Mouse (Mus musculus) heart, postnatal 14 days (tissue): ENCODE data around the gene Coro1c. TPM values are rescaled to one million over a fixed set of nuclear protein-coding genes. Genes with fewer than 3 reads are reported as not detected.
A peak's percentile ranks its signal among the peaks of the same experiment; 100 is the strongest.

Experiments
- DNase-seq, 2 experiments: peaks; one replicate each; pipeline ENCODE4 v3.0.0; 2021 to 2022
- intact Hi-C: fragments of 180-260 bp; cut with DNase I; formaldehyde crosslinking; loops from one replicate; pipeline ENCODE4 v1.15.1; 2025
- total RNA-seq, 2 experiments: library from RNA; stranded (reverse); gene quantifications; 2 replicates each; pipeline ENCODE4 v1.2.3; 2021

Gene Coro1c
- total RNA-seq, 2 experiments from 2014 or later = 41.1 to 51.1 TPM

DNA sequence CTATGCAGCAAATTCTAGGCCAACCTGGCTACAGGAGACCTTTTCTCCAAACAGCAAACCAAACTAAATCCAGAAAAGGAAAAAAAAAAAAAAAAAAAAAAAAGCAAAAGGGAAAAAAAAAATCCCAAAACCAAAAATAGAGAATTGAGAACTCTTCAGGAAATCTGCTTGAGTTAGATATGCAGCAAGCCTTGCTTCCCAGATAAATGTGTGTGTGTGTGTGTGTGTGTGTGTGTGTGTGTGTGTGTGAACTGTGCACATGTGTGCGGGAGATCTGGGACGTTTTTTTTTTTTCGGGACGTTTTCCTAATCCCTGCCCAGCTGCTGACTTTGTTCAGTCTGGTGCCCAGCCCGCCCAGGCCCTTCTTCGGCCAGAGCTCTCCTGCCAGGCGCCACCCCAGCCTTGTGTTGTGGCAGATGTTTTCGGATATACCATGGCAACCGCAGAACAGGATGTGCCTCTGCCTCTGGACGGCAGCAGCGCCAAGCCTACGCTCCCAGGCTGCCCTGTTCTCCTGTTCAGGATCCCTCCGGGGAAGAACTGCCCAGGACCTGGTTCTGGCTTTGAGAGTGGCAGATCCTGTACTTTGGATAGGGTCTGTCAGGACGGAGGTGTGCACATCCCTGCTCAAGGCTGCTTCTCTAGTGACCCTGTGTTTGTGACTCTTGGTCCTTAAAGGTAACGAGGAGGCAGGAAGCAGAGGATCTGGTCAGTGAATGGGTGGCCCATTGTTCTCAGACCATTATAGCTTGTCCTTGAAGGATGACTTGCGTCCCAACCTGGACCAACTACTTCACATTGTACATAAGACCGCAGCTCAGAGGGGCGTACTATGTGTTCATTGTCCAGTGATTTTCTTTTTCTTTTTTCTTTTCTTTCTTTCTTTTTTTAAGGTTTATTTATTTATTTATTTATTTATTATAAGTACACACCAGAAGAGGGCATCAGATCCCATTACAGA, 22.4 kb upstream of the Coro1c start:
- DNase-seq = peak; percentile 73 to 78

DNA sequence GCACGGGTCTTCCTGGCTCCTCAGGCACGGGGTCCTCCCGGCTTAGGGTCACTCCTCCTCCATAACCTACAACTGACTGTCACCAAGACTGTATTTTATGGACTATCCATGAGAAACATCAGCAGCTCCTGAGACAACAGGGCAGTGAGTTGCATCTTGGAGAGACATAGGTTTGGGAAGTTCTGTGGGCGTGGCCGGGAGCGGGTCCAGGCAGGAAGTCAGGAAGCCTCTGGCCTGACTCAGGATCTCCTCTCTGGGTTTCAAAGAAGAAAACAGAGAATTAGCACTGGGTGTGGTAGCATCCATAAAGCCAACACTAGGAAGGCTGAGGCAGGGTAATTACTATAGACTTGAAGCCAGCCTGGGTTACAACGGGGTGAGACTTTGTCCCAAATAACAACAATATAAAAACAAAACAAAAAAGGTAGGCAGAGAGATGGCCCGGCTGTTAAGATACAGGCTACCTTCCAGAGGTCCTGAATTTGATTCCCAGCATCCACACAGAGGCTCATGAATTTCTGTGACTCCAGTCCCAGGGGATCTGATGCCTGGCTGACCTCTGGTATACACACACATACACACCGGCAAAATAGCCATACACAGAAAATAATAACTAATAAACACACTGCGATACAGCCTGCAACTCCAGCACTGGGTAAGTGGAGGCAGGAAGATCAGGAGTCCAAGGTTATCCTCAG, 21.5 kb upstream of the Coro1c start:
- peak; percentile 55 to 56 for DNase-seq
- intact Hi-C loops = loop anchor here (2.0 kb wide), 1 partner anchor 21 kb away; the partner anchor contains the start of gene Coro1c

More for the DNA sequence above, 22.4 kb upstream of the Coro1c start:
- intact Hi-C loops = loop anchor here (2.0 kb wide), 1 partner anchor 22 kb away; the partner anchor contains the start of gene Coro1c

DNA sequence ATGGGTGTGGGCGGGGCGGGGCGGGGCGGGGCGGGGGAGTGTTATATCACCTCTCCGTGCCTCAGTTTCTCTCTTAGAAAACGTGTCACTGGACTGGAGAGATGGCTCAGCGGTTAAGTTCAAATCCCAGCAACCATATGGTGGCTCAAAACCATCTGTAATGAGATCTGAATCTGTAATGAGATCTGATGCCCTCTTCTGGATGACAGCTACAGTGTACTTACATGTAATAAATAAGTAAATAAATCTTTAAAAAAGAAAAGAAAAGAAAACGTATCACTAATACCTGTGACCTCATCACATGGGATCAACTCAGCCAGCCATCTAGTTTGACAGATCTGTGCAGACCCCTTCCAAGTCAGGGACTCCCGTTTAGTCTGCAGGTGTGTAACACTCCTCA, 21.0 kb upstream of the Coro1c start:
- no peak for DNase-seq
- intact Hi-C loops = no loop called here

DNA sequence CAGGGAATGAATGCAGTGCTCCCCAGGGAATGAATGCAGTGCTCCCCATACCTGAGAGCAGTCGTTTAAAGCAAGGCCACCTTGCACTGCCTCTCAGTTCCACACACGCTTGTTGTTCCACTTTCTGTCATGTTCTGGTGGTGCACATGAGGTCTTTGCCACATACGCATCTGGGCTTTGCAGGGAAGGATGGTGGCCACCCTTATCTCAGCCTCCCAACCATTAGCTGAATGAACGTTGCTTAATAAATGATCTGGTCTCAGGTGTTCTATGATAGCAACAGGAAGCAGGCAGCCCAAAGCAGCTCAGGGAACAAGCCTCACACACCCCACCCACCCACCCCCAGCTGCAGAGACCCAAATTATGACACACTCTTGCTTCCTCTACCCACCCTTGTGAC, 16.1 kb upstream of the Coro1c start:
- intact Hi-C loops = no loop called here
- DNase-seq = no peak

DNA sequence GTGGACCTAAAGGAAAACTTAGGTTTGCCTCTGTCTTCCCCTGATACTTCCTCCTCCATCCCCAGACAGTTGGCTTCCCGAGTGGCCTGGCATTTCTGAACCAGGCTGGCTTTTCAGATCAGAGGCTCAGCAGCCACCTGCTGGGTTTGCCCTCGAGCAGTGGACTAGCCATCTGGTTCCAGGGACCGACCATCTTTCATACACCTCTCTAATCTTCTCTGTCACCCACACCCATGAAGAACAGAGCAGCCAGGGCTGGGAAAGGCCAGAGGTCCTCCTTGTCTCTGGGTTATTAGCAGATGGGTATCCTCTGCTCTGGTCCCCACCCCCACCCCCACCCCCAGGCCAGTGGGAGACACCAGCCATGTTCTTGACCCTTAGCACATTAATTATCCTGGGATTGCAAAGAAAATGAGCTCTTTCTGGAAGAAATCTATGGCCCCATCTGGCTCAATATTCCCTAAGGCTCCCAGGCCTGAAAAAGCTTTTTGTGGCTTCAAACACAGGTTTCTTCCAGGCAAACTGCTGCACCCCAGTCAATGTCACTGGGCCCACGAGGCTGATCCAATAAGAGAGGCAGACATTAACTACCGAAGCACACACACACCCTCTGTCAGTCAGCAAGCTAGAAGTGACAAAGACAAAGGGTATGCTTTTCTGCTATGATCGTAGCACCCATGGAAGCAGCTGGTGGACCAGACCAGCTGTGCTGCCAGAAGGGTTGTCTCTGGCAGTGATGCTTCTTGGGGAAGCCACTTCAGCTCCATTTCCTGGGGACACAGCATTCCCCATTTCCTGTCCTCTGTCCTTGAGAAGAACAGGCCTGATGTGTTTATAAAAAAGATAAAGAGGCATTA, 13.0 kb upstream of the Coro1c start:
- DNase-seq = no peak
- intact Hi-C loops = no loop called here

DNA sequence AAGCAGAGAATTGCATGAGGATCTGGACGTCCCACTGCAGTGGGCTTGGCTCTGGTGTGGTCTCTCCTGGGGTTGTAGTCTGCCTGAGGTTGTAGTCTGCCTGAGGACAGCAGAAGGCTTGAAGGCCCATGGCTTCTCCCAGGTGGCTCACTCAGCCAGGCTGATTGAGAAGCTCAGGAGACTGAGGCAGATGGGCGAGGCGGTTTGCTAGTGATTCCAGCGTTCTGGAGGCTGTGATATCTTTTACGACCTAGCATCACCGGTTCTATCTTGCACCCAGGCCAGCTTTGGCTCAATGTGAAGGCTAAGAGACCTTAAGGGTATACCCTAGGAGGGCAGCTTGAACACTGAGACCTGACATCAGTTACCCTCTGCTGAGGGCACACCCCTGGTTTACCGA, 10.5 kb upstream of the Coro1c start:
- no peak for DNase-seq
- intact Hi-C loops = no loop called here

DNA sequence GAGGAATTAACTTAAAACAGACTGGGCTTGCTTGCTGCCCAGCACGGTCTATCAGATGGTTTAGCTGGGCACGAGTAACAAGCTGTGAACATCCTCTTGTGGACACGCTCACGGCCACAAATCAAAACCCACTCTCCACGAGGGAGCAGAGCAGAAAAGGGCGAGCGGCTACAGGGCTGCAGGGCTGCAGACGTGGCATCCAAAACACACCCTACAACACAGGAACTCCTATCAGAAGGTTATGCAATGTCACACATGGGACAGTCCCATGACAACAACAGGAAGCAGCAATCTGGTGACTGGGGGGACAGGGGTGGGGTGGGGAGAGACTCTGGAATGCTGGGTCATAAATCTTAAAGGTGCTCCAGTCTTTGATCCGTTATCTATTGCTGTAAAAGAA, 10.1 kb upstream of the Coro1c start:
- intact Hi-C loops = no loop called here
- DNase-seq = peak; percentile 58 to 60

DNA sequence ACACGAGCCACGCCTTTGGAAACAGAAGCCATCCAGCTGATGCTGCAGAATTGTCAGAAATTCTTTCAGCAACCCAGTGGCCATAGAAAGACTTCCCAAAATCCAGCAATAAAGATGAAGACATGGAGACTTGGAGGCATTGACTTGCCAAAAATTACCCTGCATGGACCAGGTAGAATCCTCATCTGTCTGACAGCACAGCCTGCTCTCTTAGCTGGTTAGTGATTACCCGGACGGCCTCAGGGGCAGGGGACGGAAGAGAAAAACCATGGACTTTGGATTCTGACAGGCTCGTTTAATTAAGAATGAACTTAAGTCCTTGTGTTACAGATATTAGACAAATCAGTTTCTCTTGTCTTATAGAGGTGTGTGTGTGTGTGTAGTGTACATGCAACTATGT, 2.1 kb upstream of the Coro1c start:
- no peak for DNase-seq
- intact Hi-C loops = no loop called here

DNA sequence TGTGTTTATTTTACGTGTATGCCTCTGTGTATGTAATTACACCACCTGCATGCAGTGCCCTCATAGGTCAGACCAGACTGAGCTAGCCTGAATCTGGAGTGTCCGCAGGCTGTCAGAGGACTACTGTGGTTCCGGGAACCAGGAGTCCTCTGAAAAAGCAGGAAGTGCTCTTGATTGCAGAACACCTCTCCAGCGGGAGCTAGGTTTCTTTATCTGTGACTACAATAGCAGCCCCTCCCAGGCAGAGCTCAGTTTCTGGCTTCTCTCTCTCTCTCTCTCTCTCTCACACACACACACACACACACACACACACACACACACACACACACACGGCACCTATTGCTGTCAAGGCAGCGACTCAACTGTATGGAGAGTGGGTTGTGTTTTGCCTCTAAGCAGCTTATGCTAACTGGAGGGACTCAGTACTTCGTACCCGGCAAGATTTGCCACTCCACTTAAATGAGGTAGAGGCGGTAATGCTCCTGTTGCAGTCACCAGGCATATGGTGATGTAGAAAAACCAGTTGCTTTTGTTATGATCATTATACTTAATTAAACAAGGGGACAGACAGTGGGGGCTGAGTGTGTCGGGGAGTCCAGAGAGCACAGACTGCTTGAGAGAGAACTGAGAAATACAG, 1.6 kb upstream of the Coro1c start:
- no peak for DNase-seq
- intact Hi-C loops = no loop called here

DNA sequence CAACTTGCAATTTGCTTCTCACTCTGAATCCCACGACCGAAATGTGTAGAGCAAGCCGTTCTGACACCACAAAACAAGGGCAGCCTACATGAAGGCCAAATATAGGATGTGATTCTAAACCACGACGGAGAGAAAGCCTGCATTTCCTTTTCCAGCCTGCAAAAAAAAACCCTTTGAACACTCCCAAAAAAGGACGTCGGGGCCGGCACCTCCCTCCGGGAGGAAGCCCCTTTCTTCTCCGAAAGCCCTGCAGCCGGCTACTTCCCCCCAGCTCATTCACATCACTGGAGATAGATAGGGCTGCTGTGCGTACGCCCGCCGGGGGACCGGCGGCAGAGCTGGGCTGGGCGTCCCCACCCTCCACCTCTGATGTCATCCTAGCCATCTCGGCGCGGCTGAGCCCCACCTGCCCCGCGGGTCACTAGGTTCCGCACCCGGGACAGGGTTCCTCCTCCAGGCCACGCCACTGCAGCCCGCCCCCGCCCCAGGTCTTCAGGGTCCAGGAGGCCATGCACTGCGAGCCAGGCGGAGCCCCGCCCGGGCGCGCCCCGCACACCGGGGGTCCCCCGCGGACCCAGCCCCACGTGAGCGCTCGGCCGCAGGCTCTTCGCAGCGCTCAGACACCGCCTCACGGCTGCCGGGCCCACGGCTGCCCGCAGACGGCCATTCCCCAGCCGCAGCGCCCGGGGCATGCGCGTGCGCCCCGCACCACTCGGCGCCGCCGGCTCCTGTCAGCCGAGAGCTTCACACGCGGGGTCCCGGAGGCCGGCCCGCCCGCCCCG, 581 bp downstream of the Coro1c start:
- intact Hi-C loops = loop anchor here (2.0 to 5.0 kb wide), 3 partner anchors 23 to 53 kb away; no protein-coding TSS in a partner anchor
- peak; percentile 74 to 76 for DNase-seq

DNA sequence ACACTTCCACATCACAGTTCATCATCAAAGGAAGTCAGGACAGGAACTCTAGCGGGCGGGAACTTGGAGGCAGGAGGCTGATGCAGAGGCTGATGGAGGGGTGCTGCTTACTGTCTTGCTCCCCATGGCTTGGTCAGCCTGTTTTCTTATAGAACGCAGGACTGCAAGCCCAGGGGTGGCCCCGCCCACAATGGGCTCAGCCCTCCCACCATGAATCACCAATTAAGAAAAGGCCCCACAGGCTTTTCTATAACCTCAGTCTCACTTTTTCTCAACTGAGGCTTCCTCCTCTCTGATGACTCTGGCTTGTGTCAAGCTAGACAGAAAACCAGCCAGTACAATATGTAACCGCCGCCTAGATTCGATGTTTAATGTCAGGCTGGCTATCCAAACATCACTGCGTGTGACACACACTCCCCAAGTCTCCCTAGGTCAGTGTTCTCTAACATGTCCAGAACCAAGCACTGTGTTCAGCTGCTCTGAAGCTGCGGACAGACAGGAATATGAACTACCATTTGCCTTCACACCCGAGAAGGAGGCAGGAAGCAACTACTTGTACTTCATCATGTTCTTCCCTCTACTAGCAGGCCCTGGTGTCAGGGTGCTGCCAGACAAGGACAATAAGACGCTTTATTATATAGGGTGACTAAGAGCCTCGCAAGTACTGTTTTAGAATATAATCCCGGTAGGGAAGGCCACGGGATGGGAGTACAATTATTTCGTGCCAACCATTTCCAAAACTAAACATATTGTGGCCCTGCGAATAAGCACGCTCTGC, 1.4 kb downstream of the Coro1c start:
- intact Hi-C loops = loop anchor here (5.0 kb wide), 1 partner anchor 35 kb away; no protein-coding TSS in a partner anchor

DNA sequence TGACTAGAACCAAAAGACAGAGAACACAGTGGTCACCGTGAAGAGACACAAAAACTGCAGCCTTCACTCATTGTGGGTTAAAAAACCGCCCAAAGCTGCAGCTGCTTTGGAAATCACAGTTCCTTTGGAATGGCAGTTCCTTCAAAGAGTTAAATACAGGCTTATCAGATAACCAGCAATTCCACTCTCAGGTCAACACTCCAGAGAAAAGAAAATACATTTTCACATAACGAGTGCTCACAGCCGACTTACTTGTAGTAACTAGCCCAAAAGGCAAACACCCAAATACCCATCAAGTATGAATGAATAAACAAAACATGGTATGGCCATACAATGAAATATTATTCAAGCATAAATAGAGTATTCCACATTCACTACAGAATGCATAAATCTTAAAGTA, 3.6 kb downstream of the Coro1c start:
- intact Hi-C loops = loop anchor here (2.0 to 5.0 kb wide), 2 partner anchors 14 to 33 kb away; no protein-coding TSS in a partner anchor

More for the DNA sequence above, 1.4 kb downstream of the Coro1c start:
- peak; percentile 54 to 59 for DNase-seq

DNA sequence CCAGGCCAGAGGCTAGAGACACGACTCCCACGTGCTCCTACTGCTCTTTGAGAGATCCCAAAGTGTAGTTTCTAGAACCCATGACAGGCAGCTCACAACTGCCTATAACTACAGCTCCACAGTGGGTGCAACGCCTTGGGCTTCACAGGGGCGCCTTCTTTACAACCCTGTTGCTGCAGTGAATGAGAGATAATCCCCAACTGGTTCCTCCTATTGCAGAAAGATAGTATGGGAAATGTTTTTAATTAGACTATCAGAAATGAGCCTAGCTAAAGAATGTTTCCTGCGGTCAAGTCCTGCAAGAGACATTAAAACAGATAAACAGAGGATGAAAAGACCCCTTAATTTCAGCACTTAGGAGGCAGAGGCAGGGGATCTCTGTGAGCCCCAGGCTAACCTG, 5.6 kb downstream of the Coro1c start:
- intact Hi-C loops = no loop called here

More for the DNA sequence above, 3.6 kb downstream of the Coro1c start:
- no peak for DNase-seq

DNA sequence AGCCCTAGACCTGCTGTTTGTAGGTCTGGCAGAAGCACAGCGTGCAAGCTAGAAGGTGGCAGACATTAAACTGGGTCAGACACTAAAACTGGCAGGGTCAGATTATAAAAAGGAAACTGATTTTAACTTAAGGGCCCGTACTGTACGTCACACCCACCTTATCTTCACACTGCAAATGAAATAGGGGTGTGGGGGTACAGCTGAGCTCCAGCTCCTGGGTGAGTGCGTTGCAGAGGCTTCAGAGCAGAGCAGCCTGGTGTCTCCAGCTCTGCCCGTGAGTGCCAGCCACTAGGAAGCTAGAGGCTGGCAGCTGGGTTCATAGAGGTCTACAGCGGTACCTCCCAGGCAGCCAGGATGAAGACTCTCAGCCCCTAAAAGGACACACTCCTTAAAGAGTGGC, 6.5 kb downstream of the Coro1c start:
- intact Hi-C loops = no loop called here
- DNase-seq = no peak

More for the DNA sequence above, 5.6 kb downstream of the Coro1c start:
- no peak for DNase-seq

DNA sequence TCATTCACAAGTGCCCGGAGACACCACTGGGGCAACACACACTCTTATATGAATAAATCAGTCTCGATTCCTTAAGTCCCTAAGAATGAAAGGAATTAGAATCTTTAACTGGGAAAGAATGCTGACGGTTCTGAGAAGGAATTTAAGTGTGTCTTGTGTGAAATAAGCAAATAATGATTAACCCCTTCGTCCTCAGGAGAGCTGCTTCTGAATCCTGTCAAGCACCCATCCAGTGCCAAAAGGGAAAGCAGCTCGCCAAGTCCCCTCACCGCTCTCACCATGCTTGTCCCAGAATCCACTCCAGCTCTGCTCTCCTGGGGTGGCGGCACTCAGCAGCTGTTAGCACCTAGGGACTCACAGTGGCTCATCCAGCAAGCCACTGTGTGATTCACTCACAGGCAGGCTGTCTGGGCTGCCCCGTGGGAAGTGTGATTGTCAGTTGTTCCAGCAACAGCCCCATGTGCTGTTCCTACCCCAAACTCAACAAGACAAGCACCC, 7.4 kb downstream of the Coro1c start:
- DNase-seq = peak in 1 of 2 experiments; percentile 44

DNA sequence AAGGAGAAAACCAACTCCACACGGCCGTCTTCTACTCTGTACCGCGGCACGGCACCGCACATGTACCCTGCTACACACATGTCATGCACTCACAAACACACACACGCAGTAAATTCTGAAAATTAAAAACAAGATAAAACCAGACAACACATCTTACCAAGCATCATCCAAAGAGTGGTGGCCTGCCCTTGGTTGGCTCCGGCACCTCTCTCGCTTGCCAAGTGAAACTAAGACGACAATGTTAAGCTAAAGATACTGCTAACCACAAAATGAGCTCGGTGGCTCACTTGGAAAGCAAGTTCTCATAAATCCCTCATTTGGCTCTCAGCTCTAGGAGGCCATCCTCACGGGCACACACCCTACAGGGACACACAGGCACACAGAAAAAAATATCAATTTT, 9.0 kb downstream of the Coro1c start:
- intact Hi-C loops = no loop called here
- DNase-seq = no peak

More for the DNA sequence above, 7.4 kb downstream of the Coro1c start:
- intact Hi-C loops = no loop called here

DNA sequence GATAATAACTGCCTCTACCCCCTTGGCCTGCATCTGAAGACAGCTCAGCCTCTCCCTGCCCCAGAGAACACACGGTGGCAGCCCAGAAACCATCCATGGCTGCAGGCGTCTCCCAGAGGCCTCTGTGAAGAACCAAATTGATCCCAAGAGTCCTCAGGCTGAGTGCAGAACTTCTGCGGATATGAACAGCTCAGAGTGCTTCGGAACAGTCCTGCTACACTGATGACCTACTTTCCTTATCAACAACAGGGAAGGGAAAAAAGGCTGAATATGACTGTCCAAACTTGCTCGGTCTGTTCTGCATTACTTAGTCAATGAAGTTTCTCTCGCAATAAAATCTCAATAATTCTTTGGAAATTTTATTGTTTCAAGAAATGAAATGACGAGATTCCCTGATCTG, 16.6 kb downstream of the Coro1c start:
- intact Hi-C loops = no loop called here
- DNase-seq = no peak

DNA sequence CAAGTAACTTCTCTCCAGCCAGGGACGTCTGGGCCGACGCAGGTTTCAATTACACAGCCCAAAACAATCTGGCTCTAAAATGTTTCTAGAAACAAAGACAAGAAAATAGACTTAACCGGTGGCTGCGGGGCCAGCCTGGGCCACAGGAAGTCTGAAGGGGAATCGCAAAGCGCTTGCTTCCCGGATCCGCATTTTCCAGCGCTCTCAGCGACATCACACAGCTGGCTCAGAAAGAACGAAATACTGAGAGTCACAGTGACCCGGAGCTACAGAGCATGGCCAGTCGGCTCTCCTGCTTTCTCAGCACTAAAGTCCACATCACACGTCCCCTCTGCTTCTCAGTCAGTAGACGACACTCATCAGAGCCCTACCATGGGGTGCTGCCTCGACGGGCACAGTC, 17.7 kb downstream of the Coro1c start:
- intact Hi-C loops = loop anchor here (2.0 kb wide), 1 partner anchor 14 kb away; no protein-coding TSS in a partner anchor
- DNase-seq = peak; percentile 50 to 63
